ENCODE assay signal across 22 mouse cellular contexts in genomic region chr11:108243633-108244032, GRCm38 (mm10).
"Had no signal": no experiment of that assay in that cellular context is flagged by ENCODE, and none has a peak within 500 bp of the region (broad histone marks: within the 10 kb centered on the region; RNA-seq: fewer than 3 reads in every experiment).

No protein-coding gene starts in this region.

- H3K27ac ChIP-seq: kidney, embryonic 15.5 days; limb, embryonic 10.5 days; limb, embryonic 13.5 days; liver, embryonic 15.5 days; midbrain, embryonic 10.5 days; midbrain, embryonic 13.5 days had no signal

- H3K36me3 ChIP-seq: kidney, embryonic 15.5 days; limb, embryonic 10.5 days; limb, embryonic 13.5 days; liver, embryonic 15.5 days; midbrain, embryonic 10.5 days; midbrain, embryonic 13.5 days had no signal

- DNase-seq: kidney, adult 11 months; kidney, adult 8-10 months; kidney, postnatal 10 days; kidney, postnatal 36 days; layer of hippocampus, adult 9-11 months; lung, adult 2 months; lung, postnatal 14 days; lung, postnatal 4 days; right cerebral cortex, adult 18-20 months; right cerebral cortex, postnatal 14 days; right cerebral cortex, postnatal 4 days; spleen, adult 18-20 months; thymus, adult 18-20 months; thymus, postnatal 36 days had no signal

- H3K4me2 ChIP-seq: kidney, embryonic 15.5 days; limb, embryonic 13.5 days; liver, embryonic 15.5 days; midbrain, embryonic 13.5 days had no signal

- H3K9me3 ChIP-seq: kidney, embryonic 15.5 days; limb, embryonic 10.5 days; limb, embryonic 13.5 days; liver, embryonic 15.5 days; midbrain, embryonic 10.5 days; midbrain, embryonic 13.5 days had no signal

- H3K27me3 ChIP-seq: kidney, embryonic 15.5 days; limb, embryonic 13.5 days; liver, embryonic 15.5 days; midbrain, embryonic 13.5 days had no signal

- H3K4me3 ChIP-seq: kidney, embryonic 15.5 days; limb, embryonic 10.5 days; limb, embryonic 13.5 days; liver, embryonic 15.5 days; midbrain, embryonic 10.5 days; midbrain, embryonic 13.5 days; myocyte had no signal

- H3K9ac ChIP-seq: kidney, embryonic 15.5 days; limb, embryonic 13.5 days; liver, embryonic 15.5 days; midbrain, embryonic 13.5 days had no signal

- ATAC-seq: midbrain, embryonic 13.5 days; midbrain, embryonic 16.5 days had no signal
